Mouse (Mus musculus) kidney, adult 18-20 months (tissue): Measurements from ENCODE around the gene Lrp1.

Experiments
- DNase-seq: peaks from one replicate; pipeline ENCODE4 v3.0.0; 2021

Gene Lrp1

DNA sequence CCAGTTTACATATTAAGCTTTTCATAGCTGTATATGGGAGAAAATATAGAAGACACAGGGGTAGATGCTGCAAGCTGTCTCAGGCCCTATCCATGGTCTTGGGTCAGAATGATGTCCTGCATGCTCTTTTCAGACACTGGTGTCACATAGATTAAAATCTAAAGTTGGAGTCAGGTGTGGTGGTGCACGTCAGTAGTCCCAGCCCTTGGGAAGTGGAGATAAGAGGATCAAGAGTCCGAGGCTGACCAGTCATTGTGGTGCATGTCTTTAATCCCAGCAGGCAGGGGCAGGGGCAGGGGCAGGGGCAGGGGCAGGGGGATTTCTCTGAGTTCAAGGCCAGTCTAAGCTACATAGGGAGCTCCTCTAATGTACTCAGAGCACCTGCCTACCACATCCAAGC is 24.8 kb upstream of the Lrp1 start:
- DNase-seq, result no peak

DNA sequence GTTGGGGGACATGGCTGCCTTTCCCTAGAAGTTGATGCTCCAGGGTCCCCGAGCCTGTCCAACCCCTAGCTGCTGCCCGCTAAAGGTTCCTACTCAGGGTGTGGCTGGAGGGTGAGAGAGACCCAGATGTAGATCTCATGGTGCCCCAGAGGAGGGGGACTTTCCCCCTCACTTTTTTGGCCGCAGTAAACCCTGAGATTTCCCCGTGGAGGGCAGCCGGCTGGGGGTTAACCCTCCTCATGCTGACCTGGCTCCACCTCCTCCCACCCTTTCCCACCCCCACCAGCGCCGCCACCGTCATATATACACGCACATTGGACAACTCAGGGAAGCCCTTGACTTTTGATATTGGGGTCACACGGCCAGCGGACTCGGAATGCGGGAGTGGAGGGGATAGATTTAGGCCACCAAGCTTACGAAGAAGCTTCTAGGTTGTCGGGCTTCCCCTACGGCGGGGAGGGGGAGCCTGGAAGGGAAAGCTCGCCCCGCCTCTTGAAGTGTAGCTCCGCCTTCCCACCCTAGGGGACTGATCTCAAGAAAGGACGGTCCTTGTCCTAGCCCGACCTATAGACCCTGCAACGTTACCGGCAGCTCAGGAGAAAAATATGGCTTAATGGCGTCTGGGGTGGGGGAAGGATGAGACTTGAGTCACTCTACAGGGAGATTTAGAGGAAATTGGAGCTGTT is 22.7 kb upstream of the Lrp1 start:
- peak; percentile 89 for DNase-seq

DNA sequence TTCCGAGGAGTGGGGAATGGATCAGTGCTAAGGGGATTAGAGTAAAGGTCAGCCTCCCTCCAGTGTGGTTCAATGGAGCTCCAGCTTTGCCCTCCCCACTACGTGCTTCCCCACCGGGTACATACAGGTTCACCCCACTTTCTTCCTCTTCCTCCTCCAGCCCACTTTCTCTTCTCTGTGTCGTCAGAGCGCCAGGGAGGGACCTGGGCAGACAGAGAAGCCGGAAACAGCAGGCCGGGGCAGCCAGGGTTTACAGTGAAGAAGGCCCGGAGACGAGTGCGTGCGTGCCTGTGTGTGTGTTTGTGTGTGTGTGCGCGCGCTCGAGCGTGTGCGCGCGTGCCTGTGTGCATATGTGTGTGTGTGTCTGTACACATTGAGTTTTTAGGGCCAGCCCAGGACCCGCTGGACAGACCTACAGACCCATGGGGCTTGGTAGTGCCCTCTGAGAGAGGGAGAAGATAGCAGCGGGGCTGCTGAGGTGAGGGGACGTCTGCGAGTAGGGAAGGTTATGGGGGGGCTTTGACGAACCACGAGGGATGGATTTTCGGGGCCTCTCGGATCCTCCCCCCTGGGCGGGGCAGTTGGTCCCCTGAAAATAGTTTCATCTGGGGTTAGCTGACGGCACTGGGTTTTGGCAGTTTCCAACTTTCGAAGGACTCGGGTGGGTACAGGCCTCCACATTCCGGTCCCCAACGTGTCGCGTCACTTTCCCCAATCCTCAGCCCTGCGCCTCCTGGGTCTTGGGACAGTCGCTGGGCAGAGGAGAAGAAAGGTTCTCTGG is 22.0 kb upstream of the Lrp1 start, which contains the start of gene Stat6:
Stat6 (plus strand) TSS at position 215 of the 781 bp plus-strand sequence.
- peak; percentile 87 for DNase-seq

DNA sequence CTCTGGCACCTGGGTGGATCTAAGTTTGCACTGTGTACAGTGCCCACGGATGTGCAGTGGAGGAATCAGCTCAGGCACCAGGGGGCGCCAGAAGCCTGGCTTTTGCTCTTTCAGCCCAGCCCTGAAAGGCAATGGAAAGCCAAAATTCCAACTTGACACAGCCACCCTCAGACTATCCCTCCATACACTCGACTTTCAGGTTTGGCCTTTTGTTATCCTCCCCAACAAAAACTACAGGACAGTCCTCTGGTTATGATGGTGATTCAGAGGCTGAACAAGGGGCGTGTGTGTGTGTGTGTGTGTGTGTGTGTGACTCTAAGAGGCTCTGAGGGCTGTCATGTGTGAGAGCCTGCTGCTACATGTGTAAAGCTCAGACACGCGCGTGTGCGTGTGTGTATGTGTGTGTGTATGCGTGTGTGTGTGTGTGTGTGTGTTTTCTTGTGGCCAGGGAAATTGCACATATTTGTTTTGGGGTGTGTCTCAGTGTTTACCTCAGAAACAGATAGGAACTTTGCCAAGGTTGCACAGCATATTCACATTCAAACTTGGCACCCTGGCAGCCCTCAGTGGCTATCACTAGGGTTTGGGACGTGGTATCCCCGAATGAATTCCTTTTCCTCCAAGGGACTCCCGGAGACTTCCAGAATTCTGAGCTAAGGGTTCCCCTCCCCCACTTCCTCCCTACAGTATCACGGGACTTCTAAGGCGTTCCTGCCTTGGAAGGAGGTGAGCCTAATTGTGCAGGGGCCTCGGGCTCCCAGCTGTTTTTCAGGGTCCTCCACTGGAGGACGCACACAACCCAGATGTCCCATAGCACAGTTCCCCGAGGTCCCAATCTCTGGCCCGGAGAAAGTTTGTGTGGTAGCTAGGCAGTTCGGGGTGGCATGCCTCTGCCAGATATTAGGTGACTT is 21.2 kb upstream of the Lrp1 start:
- DNase-seq, result peak; percentile 93

DNA sequence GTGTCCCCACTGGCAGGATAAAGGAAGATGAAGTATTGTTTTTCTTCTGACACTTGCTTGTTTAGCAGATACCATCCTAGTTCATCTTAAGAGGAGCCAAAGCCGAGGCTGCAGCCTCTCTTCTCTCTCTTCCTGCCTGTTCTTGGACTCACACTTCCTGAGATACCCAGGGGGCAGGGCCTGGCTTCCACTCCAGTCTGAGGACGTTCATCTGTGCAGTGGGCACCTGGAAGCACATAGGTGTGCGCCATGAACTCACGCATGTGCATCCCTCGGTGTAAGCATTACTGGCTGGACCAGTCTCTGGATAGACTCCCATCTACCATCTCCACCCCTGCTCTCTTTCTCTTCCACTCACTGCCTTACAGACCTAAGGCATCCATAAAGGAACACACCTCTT is 19.5 kb upstream of the Lrp1 start:
- no peak for DNase-seq

DNA sequence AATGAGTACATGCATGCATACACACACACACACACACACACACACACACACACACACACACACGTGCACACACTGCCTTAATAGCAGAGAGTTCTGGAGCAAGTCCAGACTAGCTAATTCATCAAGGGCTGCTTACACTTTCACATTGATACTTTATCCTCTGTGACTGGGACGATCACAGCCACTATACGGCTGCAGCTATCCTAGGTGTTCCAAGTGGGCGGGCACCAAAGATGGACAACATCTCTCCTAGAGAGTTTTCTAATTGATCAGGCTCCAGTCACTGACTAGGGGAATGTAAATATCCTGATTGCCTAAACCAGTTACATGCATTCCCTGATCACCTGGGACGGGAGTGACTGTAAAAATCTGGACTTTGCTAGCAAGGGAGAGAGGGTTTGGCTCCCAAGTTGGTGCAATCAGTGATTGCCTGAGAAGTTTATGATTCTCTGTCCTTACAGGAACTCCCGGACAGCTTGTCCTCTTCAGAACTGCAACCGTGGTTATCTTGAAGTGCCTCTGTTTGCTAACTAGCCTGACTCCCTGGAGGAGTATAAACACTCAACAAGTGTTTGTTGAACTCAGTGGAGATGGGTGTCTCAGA is 11.8 kb upstream of the Lrp1 start:
- DNase-seq, result no peak

DNA sequence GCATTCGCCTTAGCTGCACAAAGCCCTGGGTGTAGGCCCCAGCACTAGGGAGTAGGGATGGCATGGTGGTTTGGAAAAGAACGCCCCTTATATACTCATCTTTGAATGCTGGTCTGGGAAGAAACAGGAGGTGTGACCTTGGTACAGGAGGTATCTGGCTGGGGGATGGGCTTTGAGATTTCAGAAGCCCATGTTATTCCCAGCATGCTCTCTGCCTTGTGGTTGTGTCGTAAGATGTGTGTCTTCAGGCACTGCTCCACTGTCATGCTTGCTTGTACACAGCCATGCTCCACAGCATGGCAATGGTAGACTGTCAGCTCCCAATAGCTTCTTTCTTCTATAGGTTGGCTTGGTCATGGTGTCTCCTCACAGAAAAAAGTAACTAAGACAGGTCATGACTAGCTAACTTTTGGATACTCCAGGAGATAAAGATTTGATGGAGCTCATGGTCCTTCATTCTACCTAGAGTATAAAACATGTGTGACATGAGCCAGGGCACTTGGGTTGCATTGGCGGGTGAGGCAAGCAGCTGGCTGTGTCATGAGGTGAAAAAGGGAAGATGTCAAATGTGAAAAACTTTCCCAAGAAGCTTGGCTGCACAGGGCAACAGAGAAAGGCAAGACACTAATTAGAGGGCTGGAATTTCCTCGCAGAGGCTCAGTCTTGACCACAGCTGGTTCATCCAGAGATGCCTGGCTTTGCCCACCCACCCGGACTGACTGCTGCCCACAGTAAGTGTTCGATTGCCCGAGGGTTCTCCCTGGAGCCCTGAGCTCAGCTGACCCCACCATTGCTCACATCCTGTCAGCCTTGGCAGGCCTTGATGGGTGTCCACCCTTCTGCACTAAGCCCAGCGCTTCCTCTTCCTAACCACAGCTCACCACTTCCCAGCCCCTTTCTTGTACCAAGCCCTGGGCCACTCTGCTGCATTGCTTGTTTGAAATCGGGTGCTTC is 10.6 kb upstream of the Lrp1 start:
- no peak for DNase-seq

DNA sequence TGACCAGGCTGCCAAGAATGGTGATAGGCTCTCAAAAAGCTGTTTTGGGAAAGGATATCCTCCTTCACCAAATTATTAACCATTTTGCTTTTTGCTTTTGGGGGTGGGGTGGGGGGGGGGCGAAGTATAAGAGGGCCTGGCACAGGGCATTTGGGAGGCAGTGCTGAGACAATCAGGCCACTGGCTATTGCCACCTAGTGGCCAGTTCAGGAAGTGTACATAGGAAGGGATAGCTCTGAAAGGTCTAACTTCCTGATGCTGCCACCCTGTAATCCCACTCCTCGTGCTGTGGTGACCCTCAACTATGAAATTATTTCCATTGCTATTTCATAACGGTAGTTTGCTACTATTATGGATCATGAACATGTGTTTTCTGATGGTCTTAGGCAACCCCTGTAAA is 5.5 kb upstream of the Lrp1 start:
- DNase-seq, result no peak

DNA sequence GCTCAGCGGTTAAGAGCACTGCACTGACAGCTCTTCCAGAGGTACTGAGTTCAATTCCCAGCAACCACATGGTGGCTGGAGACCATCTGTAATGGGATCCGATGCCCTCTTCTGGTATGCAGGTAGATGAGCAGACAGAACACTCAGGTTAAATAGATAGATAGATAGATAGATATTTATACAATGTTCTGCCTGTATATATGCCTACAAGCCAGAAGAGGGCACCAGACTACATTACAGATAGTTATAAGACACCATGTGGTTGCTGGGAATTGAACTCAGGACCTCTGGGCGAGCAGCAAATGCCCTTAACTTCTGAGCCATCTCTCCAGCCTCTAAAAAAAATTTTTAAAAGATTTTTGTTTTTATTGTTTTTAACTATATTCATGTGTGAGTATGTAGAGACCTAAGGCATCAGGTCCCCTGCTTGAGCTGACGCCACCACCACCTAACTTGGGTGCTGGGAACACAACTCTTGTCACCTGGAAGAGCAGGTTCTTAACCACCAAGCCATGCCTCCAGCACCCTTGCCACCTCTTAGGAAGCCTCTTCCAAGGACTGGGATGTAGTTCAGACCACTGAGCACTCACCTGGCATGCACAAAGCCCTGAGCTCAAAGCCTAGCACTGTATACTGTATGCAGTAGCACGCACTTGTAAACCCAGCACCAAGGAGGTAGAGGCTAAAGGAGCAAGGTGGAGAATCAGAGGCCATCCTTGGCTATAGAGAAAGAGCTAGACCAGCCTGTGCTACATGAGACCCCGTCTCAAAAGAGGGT is 2.7 kb upstream of the Lrp1 start:
- DNase-seq, result no peak

DNA sequence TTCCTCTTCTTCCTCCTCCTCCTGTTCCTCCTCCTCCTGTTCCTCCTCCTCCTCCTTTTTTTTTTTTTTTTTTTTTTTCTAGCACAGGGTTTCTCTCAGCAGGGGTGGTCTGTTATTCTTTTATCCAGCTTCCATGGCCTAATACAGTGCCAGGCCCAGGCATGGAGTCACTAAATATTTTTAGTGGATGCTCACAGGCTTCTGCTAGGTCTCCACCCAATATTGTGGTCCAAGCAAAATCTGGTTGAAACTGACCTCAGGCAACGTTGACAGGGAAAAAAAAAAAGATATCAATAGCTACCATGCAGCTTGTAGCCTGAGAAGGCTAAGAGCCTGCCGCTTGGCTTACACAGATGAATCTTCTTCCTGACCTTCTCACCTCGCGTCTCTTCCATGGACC is 1.7 kb upstream of the Lrp1 start:
- DNase-seq, result no peak

DNA sequence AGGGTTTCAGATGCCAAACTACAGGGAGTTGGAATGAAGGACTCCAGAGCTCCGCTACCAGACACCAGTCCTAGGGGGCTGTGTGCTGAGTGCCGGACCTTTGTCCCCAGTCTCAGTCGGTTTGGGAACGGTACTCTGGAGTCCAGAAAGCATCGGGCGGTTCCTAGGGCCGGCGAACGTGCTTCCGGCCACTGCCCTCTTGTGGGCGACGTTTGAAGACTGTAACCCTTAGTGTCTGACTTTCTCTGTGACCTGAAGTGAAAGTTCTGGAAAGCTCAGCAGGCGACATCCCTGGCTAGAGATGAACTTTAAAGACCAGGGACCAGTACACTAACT is 1.1 kb upstream of the Lrp1 start:
- DNase-seq, result peak; percentile 85

DNA sequence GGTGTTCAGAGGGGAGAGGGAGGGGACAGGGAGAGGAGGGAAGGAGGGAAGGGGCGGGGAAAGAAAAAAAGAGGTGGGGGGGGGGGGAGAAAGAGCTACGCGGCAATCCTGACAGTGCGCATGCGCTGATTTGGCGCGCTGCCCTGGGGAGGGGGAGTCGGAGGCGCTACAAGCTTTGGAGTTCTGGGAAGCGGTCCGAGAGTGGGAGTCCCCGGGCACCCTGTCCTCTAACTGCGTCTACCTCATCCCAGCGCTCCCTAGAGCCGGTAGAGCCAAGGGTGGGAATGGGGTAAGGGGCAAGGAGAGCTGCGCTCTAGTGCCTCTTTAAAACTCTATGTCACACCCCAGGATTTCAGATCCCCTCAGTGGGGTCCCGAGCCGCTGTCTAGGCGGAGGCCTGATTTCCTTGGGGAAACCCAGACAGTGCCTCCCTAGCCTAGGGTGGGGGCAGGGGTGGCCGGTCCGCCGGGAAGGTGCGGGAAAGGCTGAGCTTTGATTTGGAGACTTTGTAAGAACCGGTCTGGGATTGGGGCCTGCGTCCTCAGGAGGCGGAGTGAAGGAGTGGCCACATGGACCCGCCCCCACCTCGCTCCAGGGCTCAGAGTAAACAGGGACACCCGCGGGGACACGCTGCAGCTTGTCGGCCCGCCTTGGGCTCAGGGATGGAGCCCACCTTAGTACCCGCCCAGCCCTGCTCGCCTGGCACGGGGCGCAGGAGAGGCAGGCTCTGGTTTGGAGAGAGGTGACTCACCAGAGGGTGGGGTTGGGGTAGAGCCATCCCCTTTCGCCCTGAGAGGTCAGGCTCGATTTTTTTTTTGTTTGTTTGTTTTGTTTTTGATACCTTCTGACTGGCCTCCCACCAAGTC is 476 bp upstream of the Lrp1 start:
- peak; percentile 94 for DNase-seq

DNA sequence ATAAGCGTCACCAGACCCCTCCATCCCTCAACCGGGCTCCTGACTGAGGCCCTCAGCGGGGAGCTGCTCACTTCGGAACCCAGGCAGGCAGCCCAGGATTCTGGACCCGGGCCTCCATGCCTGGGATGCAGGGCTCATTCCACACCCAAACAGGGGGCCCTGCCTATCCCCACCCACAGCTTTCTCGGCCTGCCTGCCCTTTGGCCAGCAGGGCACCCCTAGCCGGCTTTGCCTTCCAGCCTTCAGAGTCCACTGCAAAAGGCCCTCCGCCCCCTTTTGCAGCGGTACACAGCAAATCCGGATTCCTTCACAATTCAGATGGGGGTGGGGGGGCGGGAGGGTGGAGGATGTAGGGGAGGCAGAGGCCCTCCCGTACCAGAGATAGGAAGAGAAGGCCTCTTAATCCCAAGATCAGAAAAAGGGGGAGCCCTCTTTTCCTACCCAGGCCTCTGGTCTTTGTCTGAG is 975 bp downstream of the Lrp1 start:
- no peak for DNase-seq

DNA sequence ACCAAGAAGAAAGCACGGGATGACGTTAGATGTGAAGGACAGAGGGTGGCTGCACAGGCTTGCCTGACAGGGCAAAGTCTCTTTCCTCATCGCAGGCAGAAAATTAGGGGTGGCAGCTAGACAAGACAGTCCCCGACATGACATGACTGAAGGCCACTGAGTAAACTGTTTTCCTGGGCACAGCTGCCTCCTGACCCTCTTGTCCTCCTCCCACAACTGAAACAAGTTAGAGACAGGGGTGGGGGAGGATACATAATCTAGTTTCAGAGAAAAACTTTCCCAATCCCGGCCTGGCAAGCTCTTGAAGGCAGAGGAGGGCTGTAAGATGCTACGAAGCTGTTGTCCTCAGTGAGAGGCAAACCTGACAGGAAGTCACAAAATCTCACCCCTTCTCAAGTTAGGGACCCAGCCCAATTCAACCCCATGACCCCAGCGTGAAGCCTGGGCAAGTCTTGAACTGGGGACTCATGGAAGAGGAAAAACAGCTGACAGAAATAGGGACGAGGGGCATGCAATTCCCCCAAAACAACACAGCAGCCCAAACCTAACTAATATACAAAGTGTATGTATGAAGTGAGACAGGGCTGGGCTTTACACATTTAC is 1.7 kb downstream of the Lrp1 start:
- DNase-seq, result no peak

DNA sequence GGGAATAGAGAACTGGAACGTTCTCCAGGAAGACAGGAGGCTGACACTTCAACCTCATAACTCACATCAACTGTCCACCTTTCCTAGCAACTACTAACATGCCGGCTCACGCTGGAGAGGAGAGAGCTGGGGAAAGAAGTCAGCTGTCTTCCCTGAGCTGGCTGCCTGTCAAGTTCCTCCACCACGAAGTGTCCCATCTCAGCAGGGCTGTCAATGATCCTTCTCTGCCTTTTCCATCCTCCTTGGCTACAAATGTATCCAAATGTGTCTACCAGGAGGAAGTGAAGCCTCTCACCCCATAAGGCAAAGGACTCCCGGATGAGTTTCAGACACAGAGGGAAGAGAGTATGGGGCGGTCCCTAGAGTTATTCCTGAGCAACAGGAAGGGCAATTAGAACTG is 2.8 kb downstream of the Lrp1 start:
- DNase-seq, result no peak

DNA sequence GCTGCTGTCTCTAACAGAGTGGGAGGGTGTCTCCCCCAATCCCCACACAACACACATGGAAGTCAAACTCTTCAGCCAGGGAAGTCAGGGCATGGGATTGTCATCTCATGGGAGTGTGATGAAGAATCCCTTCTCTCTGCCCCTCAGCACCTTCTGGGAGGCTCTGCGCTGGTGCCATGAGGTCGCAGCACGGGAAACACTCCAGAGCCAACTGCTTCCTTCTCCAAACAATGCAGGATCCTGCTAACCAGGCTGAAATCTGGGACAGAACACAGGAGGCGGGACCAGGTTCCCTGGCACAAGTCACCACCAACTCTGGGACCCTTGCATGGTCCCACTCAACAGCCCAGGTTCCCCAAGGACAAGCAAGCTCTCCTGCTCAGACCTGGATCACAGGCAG is 3.7 kb downstream of the Lrp1 start:
- DNase-seq, result no peak

DNA sequence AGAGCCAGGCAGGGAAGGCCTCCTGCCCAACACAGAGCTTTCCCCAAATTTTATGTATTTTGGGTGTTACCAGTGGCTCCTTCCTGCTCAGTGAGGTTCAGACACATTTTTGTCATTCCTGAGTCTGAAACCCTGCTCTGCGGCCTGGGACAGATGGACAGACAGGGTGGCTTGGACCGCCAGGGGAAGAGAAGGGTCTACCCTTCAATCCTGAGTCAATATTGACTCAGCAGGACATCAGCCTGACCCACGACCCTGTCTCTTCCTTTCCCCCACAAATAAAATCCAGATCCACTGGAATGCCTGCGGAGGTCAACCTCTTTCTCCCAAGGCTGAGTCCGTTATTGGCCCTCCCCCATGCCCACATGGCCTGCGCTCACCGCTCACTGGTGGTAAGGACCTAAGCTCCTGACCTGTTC is 4.7 kb downstream of the Lrp1 start:
- no peak for DNase-seq

DNA sequence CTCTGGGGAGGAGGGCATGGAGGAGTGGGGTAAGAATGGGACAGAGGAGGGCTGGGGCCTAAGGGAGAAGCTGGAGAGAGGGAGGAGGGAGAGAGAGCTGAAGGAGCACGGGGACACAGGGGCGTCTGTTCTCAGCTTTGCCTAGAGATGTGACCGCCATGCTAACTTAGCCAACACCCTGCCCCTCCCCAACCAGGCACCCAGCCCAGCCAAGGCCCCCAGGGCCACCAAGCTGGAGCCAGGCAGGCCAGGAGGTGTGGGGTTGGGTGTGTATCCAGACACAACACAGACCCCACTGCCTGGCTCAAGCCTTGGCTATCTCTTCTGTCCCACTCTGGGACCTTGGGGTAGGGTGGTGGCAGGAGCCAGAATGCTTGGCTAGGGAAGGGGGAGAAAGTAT is 5.4 kb downstream of the Lrp1 start:
- no peak for DNase-seq

DNA sequence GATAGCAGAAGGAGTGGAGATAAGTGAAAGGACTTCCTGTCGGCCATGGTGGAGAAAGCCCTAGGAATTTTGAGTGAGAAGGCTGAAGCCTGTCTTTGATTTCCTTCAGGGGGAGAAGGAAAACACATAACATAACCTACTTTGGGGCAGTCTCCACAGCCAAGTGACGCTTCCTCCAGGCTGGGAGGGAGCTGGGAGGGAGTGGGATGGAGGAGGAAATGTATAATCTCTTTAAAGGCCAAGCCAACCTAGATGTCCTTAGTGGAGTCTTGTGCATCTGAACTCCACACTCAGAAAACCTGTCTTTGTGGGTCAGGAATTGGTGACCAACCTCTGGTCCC is 5.9 kb downstream of the Lrp1 start:
- no peak for DNase-seq
